Mouse (Mus musculus) embryo, embryonic 11.5 days (tissue): Measurements from ENCODE around the gene Rgl1.

Source experiments
- DNase-seq: peaks from one replicate; pipeline ENCODE4 v3.0.0-alpha.2; 2012; ENCODE audit warnings: low read depth, low spot score

Rgl1 gene

GRCm38 (mm10) chr1:152766032-152766772 lies at the start of gene Rgl1, which contains the start of gene Arpc5:
Rgl1 (minus strand) TSS chr1:152766351.
Arpc5 (plus strand) TSS chr1:152766542.
- peak; percentile 97 for DNase-seq

DNA sequence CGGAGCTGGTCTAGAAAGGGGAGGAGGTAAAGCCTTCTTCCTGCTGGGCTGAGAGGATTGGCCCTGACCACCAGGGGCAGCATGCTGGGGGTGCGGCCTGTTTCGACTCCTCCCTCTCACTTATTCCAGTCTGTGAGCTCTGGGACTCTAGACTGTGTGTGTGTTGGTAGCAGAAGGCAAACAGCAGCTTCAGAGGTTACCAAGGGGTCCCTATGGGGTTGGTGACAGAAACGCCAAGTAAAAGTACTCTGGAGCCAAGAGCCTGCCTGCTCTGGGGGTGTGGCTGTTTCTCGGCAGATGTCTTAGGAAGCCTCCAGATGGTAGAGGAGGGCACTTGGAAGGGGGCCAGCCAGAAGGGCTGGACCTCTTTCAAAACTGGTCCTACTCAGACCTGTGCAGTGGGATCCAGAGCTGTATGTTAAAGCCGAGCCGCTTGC lies 49.1 kb upstream of the Rgl1 start:
- no peak for DNase-seq

DNA sequence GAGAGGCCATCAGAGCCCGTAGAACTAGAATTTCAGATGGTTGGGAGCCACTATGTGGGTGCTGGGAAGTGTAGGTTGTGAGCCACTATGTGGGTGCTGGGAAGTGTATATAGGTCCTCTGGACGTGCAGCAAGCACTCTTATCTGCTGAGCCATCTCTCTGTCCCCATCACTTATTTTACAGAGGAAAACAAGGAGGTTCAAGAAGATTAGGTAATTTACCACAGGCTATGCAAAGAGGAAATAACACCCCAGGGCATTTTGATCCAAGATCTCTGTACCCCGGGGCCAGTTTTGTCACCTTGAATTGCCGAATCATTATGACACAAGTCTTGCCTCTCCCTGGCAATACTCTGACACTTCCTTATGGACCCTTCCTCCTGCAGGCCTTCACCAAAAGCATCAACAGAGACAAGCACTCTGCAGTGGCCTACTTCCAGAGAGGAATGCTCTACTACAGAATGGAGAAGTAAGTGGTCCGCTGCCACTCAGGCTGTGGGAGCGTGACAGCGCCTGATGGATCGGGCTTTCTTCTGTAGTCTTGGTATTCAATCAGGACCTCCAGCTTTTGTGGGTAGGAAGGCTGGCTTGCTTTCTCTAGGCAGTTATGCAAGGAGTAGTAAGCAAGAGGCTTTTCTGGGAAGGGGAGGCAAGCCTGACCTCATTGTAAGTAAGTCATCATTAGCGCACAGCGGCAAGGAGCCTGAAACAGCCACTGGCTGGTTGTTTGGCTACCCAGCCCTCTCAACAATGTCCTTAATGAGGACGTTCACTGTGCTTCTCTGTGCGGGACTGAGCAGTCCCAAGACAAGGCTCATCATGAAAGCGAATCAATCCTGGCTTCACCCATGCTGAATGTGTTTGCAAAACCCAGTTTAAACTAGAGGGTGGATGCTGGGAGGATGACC lies 44.6 kb upstream of the Rgl1 start:
- no peak for DNase-seq

- DNase-seq, result no peak
Measured at GRCm38 (mm10) chr1:152809541-152810252, 43.5 kb upstream of the Rgl1 start.

- no peak for DNase-seq
Measured at GRCm38 (mm10) chr1:152808392-152808680, 42.2 kb upstream of the Rgl1 start.

DNA sequence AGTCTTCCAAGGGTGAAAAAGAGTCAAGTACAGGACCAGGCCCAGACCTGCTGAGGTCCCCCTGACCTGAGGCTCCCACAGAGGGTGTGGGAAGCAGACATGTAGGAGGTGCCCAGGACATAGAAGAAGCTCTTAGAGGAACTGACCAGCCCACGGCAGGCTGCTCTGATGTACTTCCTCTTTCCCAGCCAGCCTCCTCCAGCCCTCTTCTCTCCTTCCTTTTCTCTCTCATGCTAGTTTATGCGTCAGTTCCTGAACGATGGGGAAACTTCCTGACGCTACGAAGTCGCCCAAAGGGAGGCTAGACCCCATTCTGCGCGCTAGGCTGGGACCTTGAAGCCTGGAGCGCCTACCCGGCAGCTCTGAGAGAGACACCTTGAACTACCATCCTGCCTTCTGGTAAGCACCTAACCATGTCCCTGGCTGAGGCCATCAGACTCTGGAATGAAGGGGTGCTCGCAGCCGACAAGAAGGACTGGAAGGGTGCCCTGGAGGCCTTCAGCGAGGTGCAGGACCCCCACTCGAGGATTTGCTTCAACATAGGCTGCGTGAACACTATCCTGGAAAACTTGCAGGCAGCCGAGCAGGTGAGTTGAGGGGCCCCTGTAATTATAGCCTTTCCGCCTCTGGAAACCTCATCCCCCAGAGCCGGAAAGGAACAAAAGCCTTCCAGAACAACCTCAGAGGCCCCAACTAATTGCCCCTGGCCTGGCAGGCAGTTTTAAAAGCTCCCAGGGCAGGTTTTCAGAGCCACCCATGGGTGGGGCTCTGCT lies 41.7 kb upstream of the Rgl1 start:
- DNase-seq, result no peak

GRCm38 (mm10) chr1:152804907-152805306 lies 38.8 kb upstream of the Rgl1 start:
- DNase-seq, result no peak

- no peak for DNase-seq
Measured at GRCm38 (mm10) chr1:152800633-152801176, 34.6 kb upstream of the Rgl1 start.

- no peak for DNase-seq
Measured at GRCm38 (mm10) chr1:152799897-152800296, 33.7 kb upstream of the Rgl1 start, which contains the start of gene Ncf2. Ncf2 (plus strand) TSS chr1:152800194.

GRCm38 (mm10) chr1:152798125-152798524 lies 32.0 kb upstream of the Rgl1 start:
- no peak for DNase-seq

DNA sequence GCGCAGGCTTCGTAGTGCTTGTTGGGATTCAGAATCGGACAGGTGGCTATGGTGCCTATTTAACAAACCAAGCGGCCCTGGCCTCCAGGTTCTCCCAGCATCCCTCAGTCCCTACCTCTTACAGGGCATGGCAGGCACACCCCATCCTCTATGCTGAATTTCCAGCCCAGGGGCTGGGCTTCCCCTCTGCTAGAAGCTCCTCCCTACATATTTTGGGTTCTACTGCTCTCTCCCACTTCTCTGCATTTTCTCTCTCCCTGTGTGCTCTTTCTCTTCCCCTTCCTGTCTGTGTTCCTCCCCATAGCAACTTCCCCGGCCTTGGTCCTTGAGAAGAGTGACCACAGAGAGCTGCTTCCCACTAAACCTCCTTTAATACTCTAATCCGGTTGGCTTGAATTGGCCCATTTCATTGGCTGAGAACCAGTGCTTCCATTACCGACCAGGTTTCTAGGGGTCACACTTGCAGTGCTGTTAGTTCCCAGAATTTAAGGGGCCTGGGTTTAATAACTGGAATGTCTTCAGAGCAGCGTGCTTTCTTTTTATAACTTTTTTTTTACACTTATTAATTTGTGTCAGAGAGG lies 30.6 kb upstream of the Rgl1 start:
- DNase-seq, result no peak

DNA sequence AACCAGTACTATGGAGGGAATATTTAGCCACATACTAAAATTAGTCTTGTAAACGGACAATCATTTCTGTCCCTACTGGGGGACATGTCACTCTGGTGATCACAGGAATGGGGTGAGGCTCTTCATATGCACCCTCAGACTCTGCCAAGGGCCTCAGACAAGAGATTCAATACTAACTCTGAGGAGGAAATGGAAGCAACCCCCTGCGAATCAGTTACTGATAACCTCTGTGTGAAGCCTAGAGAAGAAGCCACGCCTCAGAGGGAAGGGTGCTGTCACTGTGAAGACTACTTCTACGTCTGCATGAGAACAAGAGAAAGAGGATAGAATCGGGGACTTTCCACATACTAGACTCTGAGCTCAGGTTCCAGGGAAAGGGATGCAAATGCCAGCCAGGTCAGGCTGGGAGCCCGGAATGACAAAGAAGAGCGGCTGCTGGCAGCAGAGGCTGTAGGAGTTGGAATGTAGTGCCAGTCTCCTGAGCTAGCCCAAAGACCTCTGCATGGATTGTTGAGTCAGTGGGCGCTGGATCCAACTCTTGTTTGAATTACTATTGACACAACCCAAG lies 29.6 kb upstream of the Rgl1 start:
- no peak for DNase-seq

GRCm38 (mm10) chr1:152793495-152794130 lies 27.5 kb upstream of the Rgl1 start:
- no peak for DNase-seq

DNA sequence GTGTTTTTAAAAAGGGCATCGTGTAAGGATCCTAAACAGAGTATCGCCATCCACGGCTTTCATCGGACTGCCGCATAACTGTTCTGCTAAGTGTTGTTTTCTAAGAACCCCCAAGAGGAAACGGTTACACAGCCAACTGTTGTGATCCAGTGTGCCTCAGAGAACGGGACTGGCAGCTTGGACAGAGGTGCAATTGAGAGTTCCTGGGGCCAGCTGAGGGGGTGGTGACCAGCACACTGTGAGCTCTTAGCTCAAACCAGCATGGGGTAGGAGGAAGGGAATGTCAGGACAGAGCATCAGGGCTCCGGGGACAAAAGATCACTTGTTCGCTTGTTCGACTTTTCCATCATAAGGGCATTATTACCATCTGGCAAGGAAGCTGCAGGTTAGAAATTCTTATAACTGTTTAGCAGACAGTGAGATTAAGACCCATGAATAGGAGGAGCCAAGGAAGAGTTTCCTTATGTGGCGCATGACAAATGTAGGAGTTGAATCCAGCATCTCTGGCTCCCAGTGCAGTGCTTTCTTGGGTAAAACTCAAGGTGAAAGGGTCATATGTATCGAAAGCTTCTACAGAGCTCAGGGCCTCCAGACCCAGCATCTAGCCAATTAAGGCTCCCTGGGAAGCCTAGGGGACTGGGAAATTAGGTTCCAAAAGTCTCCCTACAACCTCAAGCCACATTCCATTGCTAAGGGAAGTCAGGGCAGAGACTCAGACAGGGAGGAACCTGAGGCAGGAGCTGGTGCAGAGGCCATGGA lies 26.8 kb upstream of the Rgl1 start:
- no peak for DNase-seq

DNA sequence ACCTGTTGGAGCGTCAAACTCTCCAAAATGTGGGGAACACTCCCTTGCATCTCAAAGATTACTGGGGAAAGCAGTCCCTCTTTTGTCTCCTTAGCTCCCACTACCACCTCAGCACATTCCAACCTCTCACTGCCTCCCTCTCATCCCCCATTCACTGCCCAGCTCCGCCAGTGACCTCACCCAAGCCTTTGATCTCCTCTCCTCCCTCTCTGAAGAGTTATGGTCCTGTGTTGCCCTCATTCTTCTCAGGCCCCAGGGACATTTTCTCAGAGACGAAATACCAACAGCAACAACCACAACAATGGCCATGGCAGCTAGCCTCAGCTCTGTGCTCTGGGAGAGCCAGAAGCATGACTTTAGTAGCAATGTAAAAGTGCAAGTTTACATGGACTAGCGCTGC lies 25.1 kb upstream of the Rgl1 start:
- no peak for DNase-seq

DNA sequence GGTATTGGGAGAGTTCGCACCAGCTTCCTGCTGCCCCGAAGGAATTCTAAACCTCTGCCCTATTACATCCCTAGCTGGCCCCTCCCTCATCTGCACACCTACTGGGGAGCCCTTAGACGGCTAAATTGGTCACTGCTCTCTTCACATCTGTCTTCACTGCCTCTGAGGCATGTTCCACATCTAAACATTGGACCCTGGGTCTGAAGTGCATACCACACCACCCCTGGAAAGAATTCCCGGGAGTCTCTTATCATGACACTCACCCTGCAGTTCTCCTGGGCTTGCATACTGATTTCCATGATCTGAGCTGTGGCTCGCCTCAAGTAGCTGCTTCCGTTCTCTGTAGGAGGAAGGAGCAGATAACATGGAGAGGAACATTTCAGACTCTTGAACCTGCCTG lies 24.7 kb upstream of the Rgl1 start:
- DNase-seq, result no peak

- DNase-seq, result peak; percentile 56
Measured at GRCm38 (mm10) chr1:152790254-152790653, 24.1 kb upstream of the Rgl1 start.

DNA sequence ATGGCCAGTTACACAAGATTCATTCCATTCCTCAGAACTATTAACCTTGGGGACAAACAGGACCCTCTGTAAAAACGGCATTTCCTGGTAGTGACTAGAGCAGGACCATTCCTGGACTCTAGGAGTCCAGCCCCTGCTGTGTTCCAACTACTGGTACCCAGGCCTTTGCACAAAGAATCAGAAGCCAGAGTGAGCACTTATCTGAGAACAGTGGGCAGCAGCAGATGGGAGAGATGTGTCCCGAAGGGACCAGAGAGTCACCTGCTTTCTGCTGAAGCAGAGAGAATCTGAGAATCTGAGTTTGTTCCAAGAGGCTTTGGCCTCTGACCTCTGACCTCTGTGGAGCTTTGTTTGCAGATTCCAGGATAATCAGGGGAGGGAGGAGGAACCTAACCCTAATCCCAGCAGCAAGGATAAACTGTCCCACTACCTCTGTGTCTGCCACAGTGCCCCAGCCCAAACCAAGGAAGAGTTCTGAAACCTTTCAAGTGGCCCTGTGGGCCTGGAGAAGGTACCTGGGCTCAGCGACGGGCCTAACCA lies 22.0 kb upstream of the Rgl1 start:
- DNase-seq, result no peak

DNA sequence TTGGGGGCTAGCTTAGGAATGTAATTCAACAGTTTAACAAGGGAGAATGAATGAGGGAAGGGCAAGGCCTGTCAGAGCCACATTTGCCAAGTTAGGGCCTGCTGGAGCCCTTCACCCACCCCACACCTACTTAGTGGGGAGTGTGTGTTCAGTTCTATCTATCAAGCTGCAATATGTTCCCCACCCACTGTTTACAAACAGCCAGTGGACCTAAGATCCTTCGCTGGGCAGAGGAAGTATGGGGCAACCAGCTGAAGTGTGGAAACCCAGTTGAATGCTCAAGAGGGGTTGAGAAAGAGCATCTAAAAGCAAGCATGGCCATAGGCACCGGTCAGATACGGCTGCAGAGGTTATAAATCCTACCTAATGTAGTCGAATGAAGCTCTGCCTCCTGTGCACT lies 20.8 kb upstream of the Rgl1 start:
- DNase-seq, result no peak
